In the genomic region with DNA sequence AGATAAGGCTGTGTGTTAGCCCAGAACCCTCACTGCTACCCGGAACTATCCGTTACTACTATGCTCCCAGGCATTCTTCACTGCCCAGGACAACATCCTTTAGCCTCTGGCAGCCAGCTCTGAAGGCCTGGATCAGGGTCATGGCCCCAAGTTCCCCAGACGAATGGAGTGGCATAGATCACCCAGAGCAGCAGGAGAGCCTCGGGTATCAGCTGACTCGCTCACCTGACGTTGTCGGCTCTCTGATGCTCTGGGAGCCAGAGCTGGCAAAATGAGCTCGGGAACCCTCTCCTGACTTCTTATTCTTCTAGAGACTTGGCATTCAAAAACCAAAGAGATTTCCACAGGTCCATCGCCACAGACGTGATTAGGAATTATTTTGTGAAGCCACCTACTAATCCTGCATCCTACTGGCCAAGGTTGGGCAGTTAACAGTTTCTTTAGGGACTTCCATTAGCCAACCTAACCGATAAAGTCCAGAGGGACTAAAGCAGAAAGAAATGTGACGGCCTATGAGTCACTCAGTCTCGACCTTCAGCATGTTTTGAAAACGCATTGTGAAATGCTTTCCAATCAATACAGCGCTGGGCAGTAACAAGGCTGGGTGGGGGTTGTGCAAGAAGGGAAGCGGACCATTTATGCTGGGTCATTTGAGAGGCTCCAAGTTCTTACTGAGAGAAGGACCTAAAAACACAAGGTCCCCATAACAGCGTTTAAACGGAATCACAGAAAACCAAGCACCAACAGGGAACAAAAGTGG, we compare ENCODE assay signal across 10 mouse cellular contexts.
DNase-seq lines count a peak whose midpoint lies in the region; ATAC-seq lines count a peak whose summit lies in the region.
"Had no signal": no experiment of that assay in that cellular context is flagged by ENCODE, and none has a peak within 500 bp of the region (broad histone marks: within the 10 kb centered on the region; RNA-seq: fewer than 3 reads in every experiment).

No protein-coding gene starts in this region.

- intact Hi-C loops in left cerebral cortex, postnatal 14 days (cut with DNase I): no loop called here

- ATAC-seq in granulocyte monocyte progenitor cell, adult 5-6 weeks (replicated peaks; ENCODE audit: poor library complexity, severe bottlenecking): peak; percentile 85

- peak; percentile 38 for DNase-seq in thymus, postnatal 4 days
- DNase-seq in thymus, postnatal 14 days: no peak
- DNase-seq in lung, postnatal 36 days: peak; percentile 74
- DNase-seq in yolk sac, embryonic 10.5 days (ENCODE audit: low spot score): peak; percentile 74
- no peak for DNase-seq in left cerebral cortex, postnatal 14 days (ENCODE audit: low spot score in 2 of 2)
- DNase-seq in layer of hippocampus, adult 18-20 months (ENCODE audit: low spot score in 2 of 2): no peak
- no peak for DNase-seq in left cerebral cortex, adult 18-20 months (ENCODE audit: low spot score in 2 of 2)
- DNase-seq: kidney, adult 2 months; retina, postnatal 1 day had no signal

Comparison
In these comparisons a context has a peak if more than half of its experiments do, and no peak if none do; other contexts are left out.
1. DNase-seq: peak in thymus, postnatal 4 days (single experiment), lung, postnatal 36 days (single experiment) and yolk sac, embryonic 10.5 days (single experiment); none in thymus, postnatal 14 days (single experiment), left cerebral cortex, postnatal 14 days (0 of 2), layer of hippocampus, adult 18-20 months (0 of 2) and left cerebral cortex, adult 18-20 months (0 of 2).